Mouse (Mus musculus): Measurements from ENCODE around the gene Mmp11.
"Not testable (repeated sequence)": the region's sequence is repeated elsewhere in the genome, so short reads cannot be mapped to it uniquely, and the experiment has no call there.

Gene Mmp11

GRCm38 (mm10) chr10:75897373-75897772 lies 38.9 kb downstream of the Mmp11 start:
- peak; percentile 6 for DNase-seq (ENCODE audit: extremely low read depth, low read depth)

- DNase-seq (ENCODE audit: extremely low read depth, low read depth) = no peak
Measured at GRCm38 (mm10) chr10:75896208-75896607, 40.1 kb downstream of the Mmp11 start.

- no peak for DNase-seq (ENCODE audit: extremely low read depth, low read depth)
Measured at GRCm38 (mm10) chr10:75895730-75896129, 40.6 kb downstream of the Mmp11 start.

DNA sequence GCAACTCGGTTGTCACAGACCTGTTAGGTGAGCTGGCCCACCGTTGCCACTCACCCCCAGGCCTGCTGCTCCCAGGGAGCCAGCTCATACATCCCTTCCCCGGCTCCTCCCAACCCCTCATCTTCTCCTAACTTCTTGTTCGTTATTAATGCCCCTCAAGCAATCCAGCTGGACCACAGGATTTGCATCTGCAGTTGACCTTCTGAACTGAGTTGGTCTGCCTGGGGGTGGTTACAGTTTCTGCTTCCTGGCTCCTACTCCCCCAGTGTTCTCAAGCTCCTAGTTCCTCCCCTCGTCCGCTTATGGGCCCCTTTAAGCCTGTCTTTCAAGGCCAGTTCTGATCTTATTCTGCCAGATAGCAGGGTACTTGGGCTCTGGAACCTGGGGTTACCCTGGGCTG lies 41.7 kb downstream of the Mmp11 start:
- no peak for DNase-seq (ENCODE audit: extremely low read depth, low read depth)

DNA sequence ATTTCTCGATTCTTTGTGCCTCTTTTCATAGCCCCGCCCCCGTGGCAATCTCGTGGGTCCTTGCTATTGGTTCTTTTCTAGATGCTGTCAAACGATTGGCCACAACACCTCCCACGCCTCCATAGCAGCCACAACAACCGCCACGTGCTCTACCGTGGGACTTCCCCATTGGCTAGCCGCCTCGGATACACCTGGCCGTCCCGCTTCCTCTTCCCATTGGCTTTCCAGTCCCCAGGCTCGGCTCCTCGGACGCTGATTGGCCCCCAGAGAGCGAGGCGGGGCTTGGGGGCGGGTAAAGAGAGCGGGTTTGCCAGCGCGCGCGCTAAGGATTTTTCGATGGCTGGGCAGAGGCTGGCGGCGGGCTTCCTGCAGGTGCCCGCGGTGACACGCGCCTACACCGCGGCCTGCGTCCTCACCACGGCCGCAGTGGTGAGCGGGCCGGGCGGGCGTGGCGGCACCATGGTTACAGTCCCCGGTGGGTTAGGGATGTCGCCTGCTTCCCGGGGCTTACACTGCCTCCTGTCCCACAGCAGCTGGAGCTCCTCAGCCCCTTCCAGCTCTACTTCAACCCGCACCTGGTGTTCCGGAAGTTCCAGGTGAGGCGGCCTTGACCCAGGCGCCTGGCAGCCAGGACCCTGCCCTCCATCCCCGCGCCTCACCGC lies 43.1 kb downstream of the Mmp11 start, which contains the start of gene Derl3:
Gene Derl3 (plus strand): TSS at position 325 of the 662 bp plus-strand sequence.
- peak; percentile 98 for DNase-seq (ENCODE audit: extremely low read depth, low read depth)

GRCm38 (mm10) chr10:75889406-75890153 lies 46.7 kb downstream of the Mmp11 start:
- DNase-seq (ENCODE audit: extremely low read depth, low read depth) = no peak

GRCm38 (mm10) chr10:75887504-75887903 lies 48.8 kb downstream of the Mmp11 start:
- not testable (repeated sequence) for DNase-seq (ENCODE audit: extremely low read depth, low read depth)

- DNase-seq (ENCODE audit: extremely low read depth, low read depth) = no peak
Measured at GRCm38 (mm10) chr10:75884742-75885141, 51.6 kb downstream of the Mmp11 start.

DNA sequence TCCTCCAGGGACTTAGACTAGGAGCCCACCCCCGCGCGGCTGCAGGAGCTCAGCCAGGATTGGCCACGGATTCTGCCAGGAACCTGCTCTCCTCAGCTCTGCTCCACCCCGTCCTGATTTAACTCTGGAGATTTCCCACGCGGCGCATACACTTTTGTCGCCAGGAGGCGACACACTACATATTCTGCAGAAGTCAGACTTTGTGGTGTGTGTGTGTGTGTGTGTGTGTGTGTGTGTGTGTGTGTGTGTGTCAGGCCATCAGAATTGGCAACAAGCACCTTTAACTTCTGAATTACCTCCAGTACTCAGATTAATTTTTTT lies 53.1 kb downstream of the Mmp11 start:
- DNase-seq (ENCODE audit: extremely low read depth, low read depth) = no peak

DNA sequence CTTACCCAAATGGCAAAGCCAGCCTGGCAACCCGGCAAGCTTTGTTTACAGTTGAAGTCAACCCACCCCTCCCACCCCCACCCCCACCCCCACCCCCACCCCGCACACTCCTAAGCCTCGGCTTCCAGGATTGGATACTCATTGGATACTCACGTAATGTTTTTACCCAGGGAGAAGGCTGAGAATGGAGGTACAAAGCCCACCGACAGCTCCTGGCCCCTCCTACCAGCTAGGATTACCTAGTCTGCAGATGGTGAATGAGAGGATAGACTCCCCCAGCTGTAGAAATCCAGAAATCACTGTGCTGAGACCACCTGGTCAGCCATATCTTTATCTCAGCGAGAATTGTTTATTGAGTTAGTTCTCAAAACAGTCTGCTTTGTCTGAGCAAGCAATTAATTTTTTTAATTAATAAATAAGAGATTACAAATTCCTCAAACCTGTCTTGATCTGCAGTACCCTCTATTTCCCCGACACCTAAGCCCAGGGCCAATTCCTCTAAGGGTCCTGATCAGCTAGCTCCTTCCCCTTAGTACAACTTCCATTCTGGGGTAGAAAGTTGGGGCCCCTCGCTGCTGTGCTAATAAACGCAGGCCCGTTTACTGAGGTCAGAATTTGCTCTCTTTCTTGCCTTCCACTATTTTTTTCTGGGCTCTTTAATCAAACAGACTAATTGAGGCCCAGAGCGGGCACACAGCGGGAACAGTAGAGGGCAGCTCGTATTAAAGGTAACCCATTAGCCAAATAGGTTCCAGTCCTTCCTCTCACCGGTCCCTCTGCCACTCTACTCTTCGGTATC lies 53.7 kb downstream of the Mmp11 start:
- DNase-seq (ENCODE audit: extremely low read depth, low read depth) = no peak

GRCm38 (mm10) chr10:75881578-75882432 lies 54.5 kb downstream of the Mmp11 start:
- no peak for DNase-seq (ENCODE audit: extremely low read depth, low read depth)

DNA sequence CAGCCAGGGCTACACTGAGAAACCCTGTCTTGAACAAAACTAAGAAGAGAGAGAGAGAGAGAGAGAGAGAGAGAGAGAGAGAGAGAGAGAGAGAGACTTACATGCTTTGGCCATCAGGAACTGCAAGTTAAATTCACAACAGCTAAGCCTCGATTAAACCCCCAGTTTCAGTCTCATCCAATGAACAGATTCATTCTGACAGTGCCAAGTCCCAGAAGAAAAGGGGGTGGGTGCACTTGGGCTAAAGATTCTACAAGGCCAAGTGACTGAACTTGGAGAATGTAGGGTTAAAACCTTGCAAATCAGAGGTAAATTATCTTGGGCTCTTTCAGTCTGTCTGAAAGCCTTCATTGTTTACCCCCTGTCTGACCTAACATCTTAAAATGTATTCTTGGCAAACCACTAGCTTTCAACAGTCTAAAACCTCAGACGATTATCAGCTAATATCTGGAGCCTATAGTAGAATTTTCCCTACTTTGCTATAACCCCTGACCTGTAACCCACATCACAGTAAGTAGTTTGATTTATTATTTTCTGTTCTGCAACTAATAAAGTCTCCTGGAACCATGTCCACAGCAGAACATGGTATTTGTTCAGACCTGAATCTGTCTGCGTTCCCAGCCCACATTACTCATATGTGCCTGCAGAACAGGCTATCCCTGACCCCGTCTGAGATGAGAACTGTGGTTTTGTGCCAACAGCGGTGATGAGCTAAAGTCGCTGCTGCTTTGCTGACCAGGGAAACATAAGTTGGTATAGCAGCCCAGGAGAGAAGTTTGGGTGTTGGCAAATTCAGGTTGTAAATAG lies 55.3 kb downstream of the Mmp11 start:
- no peak for DNase-seq (ENCODE audit: extremely low read depth, low read depth)

DNA sequence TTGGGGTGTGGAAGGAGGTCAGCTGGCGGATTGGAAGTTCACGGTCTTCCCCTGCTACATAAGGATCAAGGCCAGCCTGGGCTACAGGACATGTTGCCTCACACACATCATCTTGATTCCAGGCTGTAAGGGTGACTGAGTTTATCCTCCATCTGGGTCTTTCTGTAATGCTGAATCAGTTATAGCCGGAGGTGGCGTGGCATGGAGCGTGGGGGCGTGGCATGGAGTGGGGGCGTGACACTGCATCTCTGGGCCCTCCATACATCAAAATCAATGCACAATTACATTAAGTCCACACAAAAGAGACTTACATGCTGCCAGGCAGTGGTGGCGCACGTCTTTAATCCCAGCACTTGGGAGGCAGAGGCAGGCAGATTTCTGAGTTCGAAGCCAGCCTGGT lies 55.9 kb downstream of the Mmp11 start:
- no peak for DNase-seq (ENCODE audit: extremely low read depth, low read depth)

- no peak for DNase-seq (ENCODE audit: extremely low read depth, low read depth)
Measured at GRCm38 (mm10) chr10:75878836-75879235, 57.5 kb downstream of the Mmp11 start.

- no peak for DNase-seq (ENCODE audit: extremely low read depth, low read depth)
Measured at GRCm38 (mm10) chr10:75873543-75874170, 62.6 kb downstream of the Mmp11 start.
